Mouse (Mus musculus) gastrocnemius, postnatal 14 days (tissue): Measurements from ENCODE around the gene Rin1. TPM values are rescaled to one million over a fixed set of nuclear protein-coding genes. Genes with fewer than 3 reads are reported as not detected.
"Not testable (repeated sequence)": the region's sequence is repeated elsewhere in the genome, so short reads cannot be mapped to it uniquely, and the experiment has no call there.

ENCODE experiments used
- DNase-seq: peaks from one replicate; pipeline ENCODE4 v3.0.0; 2021; ENCODE audit warnings: mixed read lengths
- intact Hi-C: fragments of 180-260 bp; cut with DNase I; formaldehyde crosslinking; loops from one replicate; pipeline ENCODE4 v1.15.1; 2025; ENCODE audit warnings: low total_unique reads
- total RNA-seq, 2 experiments: library from RNA; stranded (reverse); gene quantifications; 2 replicates each; pipeline ENCODE4 v1.2.3; 2021

Gene Rin1
- total RNA-seq, 2 experiments from 2014 or later: 0.55 to 1.1 TPM

DNA sequence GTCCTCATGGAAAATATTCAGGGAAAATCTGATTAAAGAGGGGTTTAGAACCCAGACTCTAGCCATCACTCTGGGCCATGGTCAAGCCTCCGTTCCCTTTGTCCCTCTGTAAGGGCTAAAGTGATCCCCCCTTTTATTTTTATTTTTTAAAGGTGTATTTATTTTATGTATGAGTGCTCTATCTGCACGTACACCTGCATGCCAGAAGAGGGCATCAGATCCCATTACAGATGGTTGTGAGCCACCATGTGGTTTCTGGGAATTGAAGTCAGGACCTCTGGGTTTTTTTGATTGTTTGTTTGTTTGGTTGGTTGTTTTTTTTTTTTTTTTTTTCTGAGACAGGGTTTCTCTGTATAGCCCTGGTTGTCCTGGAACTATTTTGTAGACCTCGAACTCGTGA, 36.3 kb downstream of the Rin1 start:
- intact Hi-C loops, DNase-seq: not testable (repeated sequence)

DNA sequence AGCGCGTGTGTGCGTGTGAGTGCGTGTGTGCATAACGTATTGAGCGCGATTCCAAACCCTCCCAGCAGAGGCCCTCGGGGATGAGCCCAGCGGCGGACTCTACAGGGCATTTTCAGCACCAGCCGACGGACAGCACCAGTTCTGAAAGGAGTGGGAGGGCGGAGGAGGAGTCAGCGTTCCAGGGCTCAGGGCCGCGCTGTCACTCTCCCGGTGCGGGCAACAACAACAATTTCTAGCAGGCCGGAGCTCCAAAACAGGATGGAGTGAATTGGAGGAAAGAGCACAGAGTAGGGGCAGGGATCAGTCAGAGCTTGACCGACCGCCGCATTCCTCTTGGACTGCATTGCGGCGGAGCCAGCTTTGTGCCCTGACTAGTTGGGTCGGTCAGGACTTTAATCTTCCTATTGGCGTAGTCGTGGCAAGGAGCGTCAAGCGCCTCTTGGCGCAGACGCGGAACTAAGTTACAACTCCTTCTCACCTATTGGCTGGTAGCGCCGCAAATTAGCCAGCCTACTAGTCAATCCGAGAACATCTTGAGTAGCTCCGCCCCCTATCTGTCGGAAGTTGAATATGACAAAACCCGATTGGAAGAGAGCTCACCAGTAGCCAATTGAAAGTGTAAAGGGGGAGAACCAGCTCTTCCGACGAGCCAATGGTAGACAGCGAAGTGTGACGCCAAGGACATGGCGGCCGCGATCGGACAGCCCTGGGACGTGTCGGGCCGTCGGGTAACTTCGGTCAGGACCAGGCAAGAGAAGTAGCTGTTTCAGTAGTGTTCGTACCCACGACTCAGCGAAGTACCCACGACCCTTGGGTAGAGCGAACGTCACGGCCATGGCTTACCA, 37.8 kb downstream of the Rin1 start, which contains the start of gene Yif1a:
Gene Yif1a (plus strand): TSS at position 655 of the 845 bp plus-strand sequence.
- DNase-seq: peak; percentile 93
- intact Hi-C loops: no loop called here

DNA sequence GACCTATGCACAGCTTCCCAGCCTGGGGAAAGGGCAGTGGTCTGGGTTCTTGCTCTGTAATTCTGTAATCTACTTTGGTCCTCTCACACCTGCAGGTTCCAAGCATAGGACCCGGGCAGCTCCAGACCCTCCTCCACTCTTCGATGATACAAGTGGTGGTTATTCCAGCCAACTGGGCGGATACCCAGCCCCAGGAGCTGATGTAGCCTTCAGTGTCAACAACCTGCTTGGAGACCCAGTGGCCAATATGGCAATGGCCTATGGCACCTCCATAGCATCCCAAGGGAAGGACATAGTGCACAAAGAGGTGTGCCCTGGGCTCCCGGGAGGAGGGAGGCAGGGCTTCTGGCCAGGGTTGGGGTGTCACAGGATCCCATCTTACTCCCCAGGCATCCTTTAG, 39.0 kb downstream of the Rin1 start:
- intact Hi-C loops: no loop called here
- DNase-seq: no peak

- DNase-seq: no peak
- intact Hi-C loops: loop anchor here (5.0 kb wide), 1 partner anchor 45 kb away; no protein-coding TSS in a partner anchor
These were observed 41.8 kb downstream of the Rin1 start for GRCm38 (mm10) chr19:5092083-5092482.

GRCm38 (mm10) chr19:5093481-5094242, 43.4 kb downstream of the Rin1 start:
- no peak for DNase-seq
- intact Hi-C loops: loop anchor here (5.0 kb wide), 1 partner anchor 44 kb away; no protein-coding TSS in a partner anchor

DNA sequence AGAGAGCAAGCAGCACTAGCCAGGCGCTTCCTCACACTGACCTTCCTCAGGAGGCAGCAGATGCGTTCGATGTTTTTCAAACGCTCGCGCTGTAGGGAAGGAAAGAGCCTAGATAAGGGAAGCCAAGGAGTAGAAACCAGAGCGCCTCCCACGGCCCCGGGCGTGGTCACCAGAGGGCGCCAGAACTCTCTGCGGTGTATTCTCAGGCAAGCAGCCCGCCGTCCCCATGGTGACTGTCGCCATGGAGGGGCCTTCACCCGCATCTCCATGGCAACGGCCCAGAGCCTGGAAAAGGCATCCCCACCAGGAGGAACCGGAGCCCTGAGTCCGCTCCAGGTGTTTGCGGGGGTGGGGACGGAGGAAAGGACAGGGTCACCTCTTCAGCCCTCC, 44.0 kb downstream of the Rin1 start:
- intact Hi-C loops: loop anchor here (5.0 kb wide), 1 partner anchor 43 kb away; no protein-coding TSS in a partner anchor
- peak; percentile 89 for DNase-seq

DNA sequence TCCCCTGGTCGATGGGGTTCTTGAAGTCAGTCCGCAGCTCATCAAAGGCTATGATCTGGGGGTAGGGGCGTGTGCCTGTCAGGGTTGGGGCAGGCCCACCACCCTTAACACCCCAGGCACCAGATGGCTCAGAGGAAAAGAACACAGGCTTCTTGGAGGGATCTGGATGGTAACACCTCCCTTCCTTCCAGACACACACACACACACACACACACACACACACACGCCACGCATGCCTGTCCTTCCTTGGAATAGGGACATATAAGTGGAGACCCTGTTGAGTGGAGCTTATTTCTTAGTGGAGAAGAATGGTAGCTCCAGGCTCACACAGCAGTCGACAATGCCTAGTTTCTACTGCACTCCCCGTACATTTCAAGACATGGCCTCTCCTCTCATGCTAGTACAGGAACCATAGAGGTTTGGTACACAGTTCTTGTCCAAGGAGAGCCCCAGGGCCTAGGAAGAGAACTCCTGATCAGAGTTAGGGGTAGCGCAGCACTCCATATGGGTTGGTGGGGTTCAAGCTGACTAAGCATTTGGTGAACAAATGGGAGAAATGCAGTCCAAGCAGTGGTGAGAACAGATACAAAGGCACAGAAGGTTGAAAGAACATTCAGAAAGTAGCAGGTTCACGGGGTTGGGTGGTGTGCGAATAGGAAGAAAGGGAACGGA, 44.6 kb downstream of the Rin1 start:
- DNase-seq: no peak
- intact Hi-C loops: loop anchor here (5.0 kb wide), 1 partner anchor 42 kb away; no protein-coding TSS in a partner anchor

DNA sequence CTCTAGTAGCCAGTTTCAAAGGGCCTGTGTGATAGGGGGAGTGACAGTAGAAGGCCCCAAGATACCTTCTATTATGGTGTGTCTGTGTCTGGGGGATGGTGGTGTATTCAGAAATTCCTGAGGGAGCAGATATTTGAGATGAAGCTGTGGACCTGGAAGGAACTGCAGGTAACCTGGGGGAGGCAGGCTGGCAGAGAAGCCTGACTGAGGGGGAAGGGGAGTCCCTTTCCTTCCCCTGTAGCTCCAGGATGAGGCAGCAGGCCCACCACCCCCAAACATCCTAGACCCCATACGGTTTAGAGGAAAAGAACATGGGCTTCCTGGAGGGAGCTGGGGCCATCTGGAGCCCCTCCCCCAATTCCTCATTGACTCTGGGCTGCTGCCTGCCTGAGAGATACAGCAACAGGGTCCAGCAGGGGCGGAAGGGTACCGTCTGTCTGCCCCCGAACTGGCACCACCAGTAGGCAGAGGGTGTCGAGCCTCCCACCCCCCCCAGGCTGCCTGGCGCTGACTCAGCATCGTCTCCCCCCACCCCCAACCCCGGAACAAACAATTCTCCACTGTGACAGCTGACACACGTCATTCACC, 45.7 kb downstream of the Rin1 start:
- intact Hi-C loops: no loop called here

GRCm38 (mm10) chr19:5097521-5098362, 47.5 kb downstream of the Rin1 start:
- intact Hi-C loops: no loop called here
- no peak for DNase-seq

More for the DNA sequence above, 45.7 kb downstream of the Rin1 start:
- DNase-seq: no peak

GRCm38 (mm10) chr19:5098363-5099143, 48.3 kb downstream of the Rin1 start, which contains the start of gene Cnih2:
Gene Cnih2 (minus strand): TSS chr19:5098521.
- peak; percentile 63 for DNase-seq
- intact Hi-C loops: no loop called here

- intact Hi-C loops: no loop called here
- no peak for DNase-seq
These were observed 55.8 kb downstream of the Rin1 start for GRCm38 (mm10) chr19:5106074-5106473.

Other genes starting within 250 kb of the Rin1 start
- 10 to 100 TPM in 1 of 2 experiments, 1 to 10 TPM in 1; 9.0 to 11.9 TPM for gene Gm21992, start 238.9 kb upstream of the Rin1 start, total RNA-seq
- 10 to 100 TPM; 13.6 to 13.9 TPM for gene Rbm14, start 238.8 kb upstream of the Rin1 start, total RNA-seq
- gene Ccs, start 211.1 kb upstream of the Rin1 start, total RNA-seq: 10 to 100 TPM; 31.4 to 34.1 TPM
- gene Ccdc87, start 211.1 kb upstream of the Rin1 start, total RNA-seq: not detected
- gene Ctsf, start 195.4 kb upstream of the Rin1 start, total RNA-seq: 10 to 100 TPM; 29.5 to 38.2 TPM
- gene Actn3, start 172.6 kb upstream of the Rin1 start, total RNA-seq: 1,000 to 10,000 TPM; 5,946 to 6,289 TPM
- 1 to 10 TPM; 3.3 to 3.7 TPM for gene Zdhhc24, start 171.8 kb upstream of the Rin1 start, total RNA-seq
- 1 to 10 TPM; 3.0 to 3.1 TPM for gene Bbs1, start 143.9 kb upstream of the Rin1 start, total RNA-seq
- 10 to 100 TPM; 25.8 to 28.4 TPM for gene Dpp3, start 122.2 kb upstream of the Rin1 start, total RNA-seq
- under 1 TPM; 0.60 to 0.96 TPM for gene Peli3, start 107.4 kb upstream of the Rin1 start, total RNA-seq
- 10 to 100 TPM; 51.5 to 52.3 TPM for gene Mrpl11, start 88.3 kb upstream of the Rin1 start, total RNA-seq
- not detected for gene Npas4, start 60.2 kb upstream of the Rin1 start, total RNA-seq
- gene Slc29a2, start 26.6 kb upstream of the Rin1 start, total RNA-seq: 1 to 10 TPM; 4.9 to 6.5 TPM
- 10 to 100 TPM; 20.4 to 23.7 TPM for gene B4gat1, start 11.7 kb upstream of the Rin1 start, total RNA-seq
- under 1 TPM; 0.43 to 0.89 TPM for gene AC124502.3, start 11.6 kb upstream of the Rin1 start, total RNA-seq
- 10 to 100 TPM; 11.1 to 11.3 TPM for gene Brms1, start 9.1 kb upstream of the Rin1 start, total RNA-seq
- 10 to 100 TPM; 23.8 to 43.2 TPM for gene Cd248, start 17.6 kb downstream of the Rin1 start, total RNA-seq
- gene Tmem151a, start 35.0 kb downstream of the Rin1 start, total RNA-seq: under 1 TPM; 0.16 to 0.69 TPM
- 10 to 100 TPM; 43.8 to 47.3 TPM for gene Yif1a, start 38.1 kb downstream of the Rin1 start, total RNA-seq
- gene Cnih2, start 48.0 kb downstream of the Rin1 start, total RNA-seq: under 1 TPM; 0.14 to 0.40 TPM
- gene Rab1b, start 56.6 kb downstream of the Rin1 start, total RNA-seq: 100 to 1,000 TPM; 113 to 119 TPM
- 10 to 100 TPM; 32.1 to 34.3 TPM for gene Klc2, start 68.1 kb downstream of the Rin1 start, total RNA-seq
- gene Pacs1, start 222.6 kb downstream of the Rin1 start, total RNA-seq: 1 to 10 TPM; 6.7 to 7.7 TPM
- gene Sf3b2, start 245.0 kb downstream of the Rin1 start, total RNA-seq: 10 to 100 TPM; 72.1 to 72.6 TPM
- under 1 TPM in 1 of 2 experiments, not detected in 1; 0.16 TPM for gene Gal3st3, start 247.8 kb downstream of the Rin1 start, total RNA-seq